Mouse (Mus musculus): ENCODE measurements around the gene Sgk1. TPM values are rescaled to one million over a fixed set of nuclear protein-coding genes. Genes with fewer than 3 reads are reported as not detected.

The Sgk1 gene
- total RNA-seq, 2 experiments from 2014 or later = 120 to 135 TPM

DNA sequence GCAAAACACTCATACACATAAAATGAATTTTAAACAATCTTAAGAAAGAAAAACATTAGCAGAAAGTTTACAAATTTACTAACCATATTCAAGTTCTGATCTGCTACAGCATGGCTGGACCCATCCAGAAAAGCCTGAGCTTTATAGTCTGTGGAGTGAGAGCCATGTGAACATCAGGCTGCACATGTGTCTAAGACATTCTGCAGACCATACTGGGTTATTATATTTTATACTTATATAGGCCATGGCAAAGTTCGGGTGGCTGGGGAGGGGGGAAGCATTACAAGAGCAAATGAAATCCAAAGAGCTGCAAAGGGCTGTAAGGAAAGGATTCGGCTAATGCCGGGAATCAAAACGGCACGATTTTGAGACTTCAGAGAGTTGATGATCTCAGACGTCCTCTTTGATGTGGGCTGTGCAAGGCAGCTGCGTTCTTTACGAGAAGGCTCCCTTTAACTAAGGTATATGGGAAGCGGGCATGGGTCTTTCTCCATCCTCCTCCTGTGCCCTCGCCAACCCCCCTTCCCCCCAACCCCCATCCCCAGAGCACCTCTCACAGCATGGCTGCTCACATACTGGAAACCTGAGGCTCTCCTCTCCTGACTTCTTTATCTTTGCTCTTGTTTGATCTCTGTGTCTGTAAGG is 29.4 kb downstream of the Sgk1 start:
- DNase-seq = no peak
- intact Hi-C loops (cut with DNase I) = no loop called here

- intact Hi-C loops (cut with DNase I) = no loop called here
- DNase-seq = no peak
These were observed 32.8 kb downstream of the Sgk1 start for GRCm38 (mm10) chr10:21914751-21915150.

DNA sequence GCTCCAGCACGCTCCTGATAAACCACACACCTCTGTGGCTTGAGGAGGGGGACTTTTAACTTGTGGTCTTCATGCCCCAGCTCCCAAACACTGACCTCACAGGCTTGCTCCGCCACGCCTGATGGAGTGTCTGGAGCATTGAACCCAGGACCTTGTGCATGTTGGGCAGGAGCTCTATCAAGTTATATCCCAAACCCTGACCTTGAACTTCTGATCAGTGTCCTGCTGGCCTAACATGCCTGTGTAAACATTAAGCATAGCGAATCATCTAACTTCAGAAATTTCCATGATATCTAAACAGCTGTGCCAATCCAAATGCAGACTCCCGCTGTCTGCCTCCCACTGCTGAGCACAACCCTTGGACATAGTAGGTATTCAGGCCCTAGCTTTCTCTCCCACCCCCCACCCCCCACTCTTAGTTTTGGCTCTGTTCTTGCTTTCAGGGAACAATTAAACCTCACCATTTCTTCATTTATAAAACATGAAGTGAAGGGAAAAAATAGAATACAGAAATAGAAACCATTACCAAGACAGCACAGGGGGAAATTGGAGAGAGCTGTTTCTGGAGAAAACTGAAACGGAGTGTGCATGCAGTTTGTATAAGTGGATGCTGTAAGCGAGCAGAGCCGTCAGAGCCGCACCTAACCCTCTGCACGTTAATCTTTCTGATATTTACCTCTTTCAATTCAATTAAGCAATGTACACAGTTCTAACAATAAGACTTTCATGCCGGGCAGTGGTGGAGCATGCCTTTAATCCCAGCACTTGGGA is 34.5 kb downstream of the Sgk1 start:
- intact Hi-C loops (cut with DNase I) = no loop called here

GRCm38 (mm10) chr10:21918016-21918749 is 36.2 kb downstream of the Sgk1 start:
- DNase-seq = no peak
- intact Hi-C loops (cut with DNase I) = no loop called here

More for the DNA sequence above, 34.5 kb downstream of the Sgk1 start:
- no peak for DNase-seq

- intact Hi-C loops (cut with DNase I) = no loop called here
- DNase-seq = peak in 1 of 2 experiments; percentile 27
These were observed 36.8 kb downstream of the Sgk1 start for GRCm38 (mm10) chr10:21918750-21919145.

DNA sequence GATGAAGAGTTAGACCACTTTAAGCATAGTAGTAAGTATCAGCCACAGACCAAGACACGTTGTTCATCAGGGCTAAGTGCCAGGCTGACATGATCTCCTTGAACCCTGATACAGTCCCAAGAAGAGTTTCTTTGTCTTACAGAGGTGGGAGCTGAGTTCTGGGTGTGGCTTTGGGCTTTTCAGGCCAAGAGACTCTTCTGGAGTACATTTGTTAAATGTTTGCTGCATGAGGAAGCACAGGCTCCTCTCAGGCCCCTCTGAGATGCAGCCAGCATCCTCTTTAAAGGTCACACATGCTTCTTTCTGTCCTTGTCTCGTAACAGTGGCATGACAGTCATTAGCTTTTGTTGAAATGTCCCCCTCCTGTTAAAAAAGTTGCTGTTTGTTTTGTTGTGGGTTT is 38.6 kb downstream of the Sgk1 start:
- no peak for DNase-seq
- intact Hi-C loops (cut with DNase I) = loop anchor here (5.0 kb wide), 1 partner anchor 72 kb away; no protein-coding TSS in a partner anchor

DNA sequence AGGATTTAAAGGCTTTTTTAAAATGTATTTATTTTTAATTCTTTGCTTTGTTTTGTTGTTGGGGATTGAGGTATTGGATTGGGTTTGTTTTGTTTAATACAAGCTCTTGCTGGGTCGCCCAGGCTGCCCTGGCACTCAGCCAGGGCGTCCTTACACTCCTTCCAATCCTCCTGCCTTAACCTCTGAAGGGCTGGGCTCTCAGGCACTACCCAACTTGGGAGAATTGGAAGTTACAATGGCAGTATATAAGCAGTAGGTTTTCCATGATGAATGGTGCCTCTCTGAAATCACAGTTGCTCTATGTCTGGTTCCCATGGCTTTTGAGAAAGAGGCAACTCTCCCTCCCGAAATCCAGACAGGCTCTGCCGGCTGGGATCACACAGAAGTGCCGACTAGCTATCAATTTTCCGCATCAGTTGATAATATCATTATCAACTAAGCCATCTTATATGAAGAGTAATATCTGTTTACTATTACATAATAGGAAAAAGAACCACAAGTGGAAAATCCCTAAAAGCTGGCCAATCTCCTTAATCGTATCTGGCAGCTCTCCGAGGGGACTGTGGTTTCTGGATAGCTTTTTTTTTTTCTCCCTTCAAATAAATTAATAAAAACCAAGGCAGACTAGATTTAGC is 40.8 kb downstream of the Sgk1 start:
- DNase-seq = no peak
- intact Hi-C loops (cut with DNase I) = loop anchor here (5.0 kb wide), 1 partner anchor 69 kb away; no protein-coding TSS in a partner anchor

- intact Hi-C loops (cut with DNase I) = loop anchor here (5.0 kb wide), 1 partner anchor 69 kb away; no protein-coding TSS in a partner anchor
- peak; percentile 68 to 71 for DNase-seq
These were observed 41.5 kb downstream of the Sgk1 start for GRCm38 (mm10) chr10:21923495-21923952.

- intact Hi-C loops (cut with DNase I) = loop anchor here (5.0 kb wide), 1 partner anchor 68 kb away; no protein-coding TSS in a partner anchor
- DNase-seq = no peak
These were observed 42.2 kb downstream of the Sgk1 start for GRCm38 (mm10) chr10:21924051-21924720.

DNA sequence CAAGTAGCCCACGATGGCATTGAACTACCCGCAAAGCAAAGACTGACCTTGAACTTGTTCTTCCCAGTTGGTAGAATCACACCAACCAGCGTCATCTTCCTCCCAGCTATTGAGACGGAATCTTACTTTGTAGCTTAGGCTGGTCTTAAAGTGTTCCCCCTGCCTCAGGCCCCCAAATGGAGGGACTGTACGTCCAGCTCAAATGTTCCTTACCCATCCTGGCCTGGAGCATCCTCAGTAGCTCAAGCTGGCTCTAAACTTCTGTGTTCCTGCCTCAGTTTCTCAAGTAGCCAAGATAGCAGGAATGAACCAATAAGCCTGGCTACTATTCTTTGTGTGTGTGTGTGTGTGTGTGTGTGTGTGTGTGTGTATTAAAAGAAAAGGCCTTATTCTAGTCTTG is 45.0 kb downstream of the Sgk1 start:
- DNase-seq = no peak
- intact Hi-C loops (cut with DNase I) = no loop called here

DNA sequence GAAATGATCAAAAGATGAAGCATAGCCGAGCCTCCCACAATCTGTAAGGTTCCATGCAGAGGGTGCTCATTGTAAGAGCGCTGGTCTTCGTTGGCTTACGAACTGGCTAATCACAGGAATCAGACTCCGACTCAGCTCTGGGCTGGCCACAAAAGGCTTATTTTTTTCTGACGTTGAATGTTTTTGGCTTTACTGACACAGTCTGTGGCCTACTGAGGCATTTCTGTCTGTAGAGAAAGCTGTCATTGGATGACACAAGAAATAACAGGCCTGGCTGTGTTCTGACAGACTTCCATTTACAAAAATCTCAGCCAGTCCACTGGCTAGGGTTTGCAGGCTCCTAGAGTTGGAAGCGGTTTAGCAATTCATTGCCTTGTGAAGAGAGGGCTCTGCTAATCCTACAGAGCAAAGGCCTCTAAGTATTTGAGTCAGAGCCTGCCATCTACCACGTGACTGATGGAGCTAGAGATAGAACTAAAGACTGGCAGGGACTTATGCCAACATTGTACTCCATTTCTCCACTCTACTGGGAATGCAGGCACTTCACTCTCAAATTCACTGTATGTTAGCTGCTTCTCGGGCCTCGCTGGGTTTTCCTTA is 48.9 kb downstream of the Sgk1 start:
- no peak for DNase-seq

GRCm38 (mm10) chr10:21932791-21933190 is 50.8 kb downstream of the Sgk1 start:
- intact Hi-C loops (cut with DNase I) = no loop called here
- DNase-seq = no peak

More for the DNA sequence above, 48.9 kb downstream of the Sgk1 start:
- intact Hi-C loops (cut with DNase I) = no loop called here

DNA sequence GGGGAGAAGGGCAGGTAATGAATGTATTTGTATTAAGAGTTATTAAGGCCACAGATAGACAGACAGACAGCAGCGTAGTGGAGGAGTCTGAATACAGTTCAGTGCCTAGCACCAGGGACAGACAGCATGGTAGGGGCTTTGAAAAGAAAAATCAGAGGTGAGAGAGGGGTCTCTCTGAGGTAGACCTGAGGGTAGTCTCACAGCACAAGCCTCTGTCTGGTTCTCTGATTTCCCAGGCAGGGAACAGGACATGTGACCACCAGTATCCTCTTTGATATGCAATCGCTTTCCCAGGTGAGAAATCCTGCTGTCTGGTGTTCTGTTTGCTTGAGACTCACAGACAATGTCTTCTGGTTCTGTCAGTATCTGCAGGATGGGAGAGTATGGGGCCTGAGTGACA is 52.8 kb downstream of the Sgk1 start:
- DNase-seq = no peak
- intact Hi-C loops (cut with DNase I) = no loop called here

DNA sequence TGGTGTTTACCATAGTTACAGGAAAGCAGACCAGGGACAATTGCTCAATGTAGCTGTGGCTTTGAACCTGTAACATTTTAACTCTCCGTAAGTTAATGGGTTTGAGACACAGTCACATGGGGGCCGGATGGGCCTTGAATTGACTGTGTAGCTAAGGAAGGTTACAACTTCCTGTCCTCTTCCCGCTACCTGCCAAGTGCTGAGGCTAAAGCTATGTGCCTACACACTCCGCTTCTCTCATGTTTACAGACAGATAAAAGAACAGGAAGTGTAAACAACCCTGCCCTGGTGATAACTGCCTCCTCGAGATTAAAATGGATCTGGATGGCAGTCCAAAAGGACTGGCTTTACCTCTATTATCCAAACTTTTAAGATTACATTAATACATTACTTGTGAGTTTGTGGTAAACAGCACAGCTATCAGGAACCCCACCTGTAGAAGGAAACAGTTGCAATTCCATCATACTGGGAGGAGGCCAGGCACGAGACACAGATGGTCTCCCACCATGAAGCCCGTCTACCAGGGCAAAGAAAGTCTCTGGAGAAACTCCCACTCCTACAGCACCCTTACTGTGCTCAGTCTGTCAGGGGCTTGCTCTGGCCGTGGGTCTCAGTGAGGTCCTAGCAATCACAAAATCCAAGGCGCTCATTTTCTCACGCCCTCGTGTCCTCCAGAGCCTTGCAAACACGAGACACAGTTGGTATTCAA is 54.7 kb downstream of the Sgk1 start:
- intact Hi-C loops (cut with DNase I) = no loop called here
- DNase-seq = no peak

DNA sequence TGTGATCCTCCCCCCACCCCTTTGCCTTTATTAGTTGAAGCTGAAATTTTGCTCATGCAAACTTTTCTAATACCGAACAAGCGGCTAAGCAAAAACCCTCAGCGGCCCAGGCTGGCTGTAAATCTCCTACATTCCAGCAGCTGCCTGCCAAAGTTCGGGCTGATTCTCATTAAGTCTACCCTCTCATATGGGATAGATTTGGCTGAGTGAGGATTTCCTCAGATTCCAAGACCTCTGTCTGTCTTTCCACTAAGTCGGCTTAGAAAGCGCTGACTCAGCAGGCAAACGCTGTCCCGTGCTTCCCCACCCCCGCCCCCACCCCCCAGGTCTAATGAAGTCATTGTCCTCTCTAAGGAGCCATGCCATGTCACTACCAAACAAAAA is 55.2 kb downstream of the Sgk1 start:
- DNase-seq = peak in 1 of 2 experiments; percentile 16
- intact Hi-C loops (cut with DNase I) = no loop called here

DNA sequence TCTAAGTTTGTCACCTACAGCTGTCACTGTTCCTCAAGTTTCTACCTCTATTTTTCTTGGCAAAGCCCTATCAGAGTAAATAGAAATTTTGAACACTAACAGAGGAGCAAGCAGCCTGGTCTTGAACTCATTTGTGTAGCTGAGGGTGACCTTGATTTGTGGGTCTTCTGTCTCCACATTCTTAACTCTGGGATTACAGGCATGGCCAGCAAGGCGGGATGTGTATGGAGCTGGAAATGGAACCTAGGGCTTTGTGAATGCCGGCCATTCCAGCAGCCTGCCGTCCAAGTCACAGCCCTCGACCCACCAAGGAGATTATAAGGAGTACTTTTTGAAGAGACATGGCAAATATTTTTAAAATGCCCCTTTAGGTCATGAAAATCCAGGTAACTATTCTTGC is 56.2 kb downstream of the Sgk1 start:
- no peak for DNase-seq
- intact Hi-C loops (cut with DNase I) = no loop called here

- DNase-seq = no peak
- intact Hi-C loops (cut with DNase I) = no loop called here
These were observed 59.3 kb downstream of the Sgk1 start for GRCm38 (mm10) chr10:21941235-21941634.

DNA sequence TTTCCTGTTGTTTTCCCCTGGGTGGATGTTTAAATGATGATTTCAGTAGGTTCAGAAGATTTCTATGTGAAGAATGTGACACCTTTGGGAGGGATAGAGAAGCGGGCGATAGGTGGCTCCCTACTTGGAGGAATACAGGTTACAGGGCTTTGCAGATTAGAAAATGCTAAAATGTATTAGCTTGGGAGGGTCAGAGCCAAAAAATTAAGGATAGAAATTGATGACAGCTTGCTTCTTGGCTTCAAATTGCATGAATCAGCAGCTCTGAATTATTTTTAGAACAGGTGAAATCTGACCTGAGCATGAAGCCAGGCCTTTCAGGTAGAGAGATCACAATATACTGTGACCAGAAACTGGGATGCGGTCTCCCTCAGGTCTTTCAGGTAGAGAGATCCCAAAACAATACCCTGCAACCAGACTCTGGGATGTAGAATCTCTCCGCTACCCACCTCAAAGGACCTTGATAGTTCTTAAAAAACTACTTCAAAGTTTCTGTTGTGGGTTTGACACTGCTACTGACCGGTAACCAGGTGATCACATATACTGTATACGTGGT is 61.2 kb downstream of the Sgk1 start:
- no peak for DNase-seq
- intact Hi-C loops (cut with DNase I) = no loop called here

GRCm38 (mm10) chr10:21945195-21945594 is 63.2 kb downstream of the Sgk1 start:
- intact Hi-C loops (cut with DNase I) = no loop called here
- DNase-seq = no peak

Measured in heart, postnatal 14 days (tissue).